Mouse (Mus musculus) kidney, postnatal 4 days (tissue): ENCODE measurements at regions not wholly inside any gene's neighbourhood (a gene's known extent, or its start where the extent isn't known, plus 50 kb on each side); places are given as distances from the start of the nearest gene placed in this dataset.

Source experiments
- DNase-seq, 2 experiments: peaks; one replicate each; pipeline ENCODE4 v3.0.0; 2021; ENCODE audit warnings: mixed read lengths in 2 of 2

GRCm38 (mm10) chr10:68606848-68607247, 65.2 kb upstream of the Cabcoco1 start:
- no peak for DNase-seq

DNA sequence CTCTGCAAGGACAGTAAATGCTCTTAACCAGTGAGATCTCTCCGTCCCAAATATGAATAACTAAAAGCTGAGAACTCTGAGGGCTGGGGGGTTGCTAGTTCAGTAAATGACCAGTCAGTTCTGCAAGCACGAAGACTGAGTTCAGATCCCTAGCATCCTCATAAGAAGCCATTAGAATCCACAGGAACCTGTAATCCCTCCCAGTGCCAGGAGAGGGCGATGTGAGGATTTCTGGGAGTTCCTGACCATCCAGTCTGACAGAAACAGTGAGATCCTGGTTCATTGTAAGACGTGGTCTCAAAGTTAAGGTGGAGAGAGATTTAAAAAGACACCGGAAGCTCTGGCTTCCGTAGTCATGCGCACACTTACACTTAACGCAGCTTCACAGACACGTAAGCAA, 70.2 kb upstream of the Cabcoco1 start:
- peak; percentile 52 to 55 for DNase-seq

- no peak for DNase-seq
Observed at GRCm38 (mm10) chr10:68612727-68613126, 71.0 kb upstream of the Cabcoco1 start.

GRCm38 (mm10) chr10:68623786-68624185, 82.1 kb upstream of the Cabcoco1 start:
- no peak for DNase-seq

- peak in 1 of 2 experiments; percentile 5 for DNase-seq
Observed at GRCm38 (mm10) chr10:68625329-68625728, 83.6 kb upstream of the Cabcoco1 start.

GRCm38 (mm10) chr10:68625752-68626151, 84.1 kb upstream of the Cabcoco1 start:
- DNase-seq, result no peak

- DNase-seq, result no peak
Observed at GRCm38 (mm10) chr10:68629486-68629885, 87.8 kb upstream of the Cabcoco1 start.

- no peak for DNase-seq
Observed at GRCm38 (mm10) chr10:68633180-68633579, 90.3 kb upstream of the Tmem26 start.

GRCm38 (mm10) chr10:68652700-68653099, 70.7 kb upstream of the Tmem26 start:
- DNase-seq, result no peak

GRCm38 (mm10) chr10:68655491-68655890, 68.0 kb upstream of the Tmem26 start:
- DNase-seq, result no peak

- no peak for DNase-seq
Observed at GRCm38 (mm10) chr10:68666094-68666493, 57.4 kb upstream of the Tmem26 start.

DNA sequence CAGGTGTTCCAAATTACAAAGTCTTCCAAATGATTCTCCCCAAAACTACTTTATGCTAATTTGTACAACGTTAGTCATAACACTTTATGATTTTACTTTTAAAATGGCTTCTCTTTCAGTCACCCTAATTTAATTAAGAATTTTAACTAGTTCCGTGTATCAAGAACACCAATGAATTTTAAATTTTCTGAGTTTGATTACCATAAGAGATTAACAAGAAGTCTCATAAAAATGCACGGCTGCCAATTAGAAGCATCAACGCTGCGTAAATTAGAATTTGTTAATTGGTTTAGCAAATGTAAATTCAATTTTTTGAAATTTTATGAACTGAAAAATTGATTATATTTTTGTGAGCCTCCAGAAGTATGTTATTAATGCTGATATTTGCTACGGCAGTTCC, 54.1 kb upstream of the Tmem26 start:
- DNase-seq, result no peak

DNA sequence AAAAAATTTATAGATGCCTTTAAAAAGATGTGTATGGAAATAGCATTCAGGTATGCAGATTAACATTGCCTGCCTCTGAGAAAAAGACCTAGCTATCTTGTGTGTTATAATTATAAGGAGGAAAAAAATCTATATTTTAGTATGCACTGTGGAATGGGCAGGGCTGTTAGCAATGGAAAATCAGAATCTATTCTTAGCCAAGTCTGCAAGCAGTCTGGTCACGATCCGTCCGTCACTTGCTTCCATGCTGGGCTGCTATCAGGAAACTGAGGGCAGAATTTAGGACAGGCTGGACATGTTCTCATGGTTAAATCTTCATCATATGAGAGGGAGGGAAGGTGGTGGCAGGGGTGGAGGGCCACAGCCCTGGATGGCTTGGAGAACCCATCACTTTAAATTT, 53.5 kb upstream of the Tmem26 start:
- no peak for DNase-seq

- no peak for DNase-seq
Observed at GRCm38 (mm10) chr10:68672291-68672690, 51.2 kb upstream of the Tmem26 start.

GRCm38 (mm10) chr10:68673102-68673872, 50.2 kb upstream of the Tmem26 start:
- no peak for DNase-seq
